Mouse (Mus musculus) kidney, postnatal 4 days (tissue): ENCODE measurements at regions not wholly inside any gene's neighbourhood (a gene's known extent, or its start where the extent isn't known, plus 50 kb on each side); places are given as distances from the start of the nearest gene placed in this dataset.

Source experiments
- DNase-seq, 2 experiments: peaks; one replicate each; pipeline ENCODE4 v3.0.0; 2021; ENCODE audit warnings: mixed read lengths in 2 of 2

GRCm38 (mm10) chr11:56925368-56925896 is 85.8 kb upstream of the Gria1 start:
- DNase-seq, result no peak

GRCm38 (mm10) chr11:56932766-56933165 is 78.4 kb upstream of the Gria1 start:
- DNase-seq, result no peak

GRCm38 (mm10) chr11:56952357-56952756 is 58.8 kb upstream of the Gria1 start:
- no peak for DNase-seq

GRCm38 (mm10) chr11:56957824-56958223 is 53.4 kb upstream of the Gria1 start:
- DNase-seq, result no peak
